Mouse (Mus musculus) spleen, postnatal 4 days (tissue): ENCODE data around the gene Mettl7a3.
"Not testable (repeated sequence)": the region's sequence is repeated elsewhere in the genome, so short reads cannot be mapped to it uniquely, and the experiment has no call there.

Experiments
- DNase-seq, 2 experiments: peaks; one replicate each; pipeline ENCODE4 v3.0.0; 2022; ENCODE audit warnings: low spot score in 2 of 2

The Mettl7a3 gene

DNA sequence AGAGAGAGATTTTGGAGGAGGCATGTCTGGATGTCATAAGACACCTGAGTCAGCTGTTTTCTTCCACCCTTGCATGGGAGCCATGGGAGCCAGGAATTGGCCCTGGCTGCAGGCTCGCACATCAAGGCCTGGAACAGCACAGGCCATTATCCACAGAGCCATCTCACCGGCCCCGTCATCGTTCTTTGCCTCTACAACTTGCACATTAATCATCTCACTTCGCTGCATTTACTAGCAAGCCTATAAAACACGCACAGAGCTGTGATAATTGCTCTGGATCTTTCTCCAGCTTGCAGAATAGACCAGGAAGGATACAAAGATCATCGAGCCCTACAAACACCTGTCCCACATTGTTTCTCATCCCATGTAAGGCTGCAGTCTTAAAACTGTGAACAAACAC lies 4.0 kb upstream of the Mettl7a3 start:
- no peak for DNase-seq

DNA sequence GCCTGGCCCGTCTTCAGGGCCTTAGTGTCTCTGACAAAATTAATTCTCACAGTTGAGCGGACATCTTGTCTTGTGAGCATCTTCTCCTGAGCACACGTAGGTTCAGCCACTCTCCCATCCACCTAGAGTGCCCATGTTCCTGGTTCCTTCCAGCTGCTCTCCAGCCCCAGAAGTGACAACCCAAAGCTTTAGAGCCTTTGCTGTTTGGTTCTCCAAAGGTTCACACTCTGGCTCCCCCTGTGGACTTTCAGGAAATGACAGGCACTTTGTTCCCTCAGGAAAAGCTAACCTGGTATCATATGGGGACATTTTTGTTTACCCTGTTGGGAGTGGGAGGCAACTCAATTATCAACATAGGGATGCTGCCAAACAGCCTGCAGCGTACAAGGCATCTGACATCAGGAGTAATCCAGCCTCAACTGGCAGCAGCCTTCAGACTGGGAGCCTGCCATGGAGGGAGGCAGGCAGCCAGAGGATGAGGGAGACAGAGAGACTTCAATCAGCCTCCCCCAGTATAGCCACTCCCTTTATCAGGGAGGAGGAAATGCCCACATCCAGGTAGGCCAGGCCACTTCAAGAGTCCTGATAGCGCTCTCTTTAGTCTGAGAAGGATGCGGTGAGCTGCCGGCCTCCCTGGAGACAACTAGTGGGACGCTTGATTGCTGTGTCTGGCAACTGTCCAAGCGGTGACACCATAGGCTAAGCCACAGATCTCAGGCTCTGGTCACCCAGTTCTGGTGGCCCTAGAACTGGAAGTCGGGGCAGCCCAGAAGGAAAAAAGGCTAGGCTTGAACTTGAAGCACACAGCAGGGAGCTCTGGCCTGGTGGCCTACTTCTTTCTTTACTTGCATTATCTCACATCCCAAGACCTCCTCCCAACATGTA lies 2.4 kb upstream of the Mettl7a3 start:
- DNase-seq, result not testable (repeated sequence)

DNA sequence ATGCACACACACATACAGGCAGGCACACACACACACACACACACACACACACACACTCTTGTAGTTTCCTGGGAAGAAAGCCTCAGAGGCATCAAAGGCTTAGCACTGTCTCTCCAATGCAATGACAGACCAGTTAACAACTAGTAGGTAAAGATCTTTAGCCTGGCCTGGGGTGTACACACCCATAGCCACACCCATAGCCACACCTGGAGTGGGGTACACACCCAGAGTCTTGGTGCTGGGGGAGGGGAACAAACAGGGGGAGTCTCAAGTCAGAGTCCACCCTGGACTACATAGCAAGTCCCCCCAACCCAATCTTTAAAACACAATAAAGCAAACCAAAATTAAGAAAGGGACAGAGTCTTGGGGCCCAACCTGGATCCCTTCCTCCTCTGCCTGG lies 2.6 kb downstream of the Mettl7a3 start:
- not testable (repeated sequence) for DNase-seq

DNA sequence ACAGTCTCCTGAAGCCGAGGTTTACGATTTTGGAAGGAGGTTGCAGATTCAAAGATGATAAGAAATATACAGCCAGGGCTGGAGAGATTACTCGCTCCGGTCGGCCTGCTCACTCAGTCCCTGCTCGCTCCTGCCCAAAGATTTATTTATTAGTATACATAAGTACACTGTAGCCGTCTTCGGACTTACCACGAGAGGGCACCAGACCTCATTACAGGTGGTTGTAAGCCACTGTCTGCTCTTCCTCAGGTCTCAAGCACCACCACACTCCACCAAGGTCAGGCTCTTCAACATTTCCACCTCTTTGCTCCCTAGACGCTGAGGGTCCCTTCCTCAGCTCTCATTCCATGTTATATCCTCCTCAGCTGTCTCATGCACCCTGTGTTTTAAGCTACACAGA lies 3.1 kb downstream of the Mettl7a3 start:
- DNase-seq, result peak; percentile 66 to 81

DNA sequence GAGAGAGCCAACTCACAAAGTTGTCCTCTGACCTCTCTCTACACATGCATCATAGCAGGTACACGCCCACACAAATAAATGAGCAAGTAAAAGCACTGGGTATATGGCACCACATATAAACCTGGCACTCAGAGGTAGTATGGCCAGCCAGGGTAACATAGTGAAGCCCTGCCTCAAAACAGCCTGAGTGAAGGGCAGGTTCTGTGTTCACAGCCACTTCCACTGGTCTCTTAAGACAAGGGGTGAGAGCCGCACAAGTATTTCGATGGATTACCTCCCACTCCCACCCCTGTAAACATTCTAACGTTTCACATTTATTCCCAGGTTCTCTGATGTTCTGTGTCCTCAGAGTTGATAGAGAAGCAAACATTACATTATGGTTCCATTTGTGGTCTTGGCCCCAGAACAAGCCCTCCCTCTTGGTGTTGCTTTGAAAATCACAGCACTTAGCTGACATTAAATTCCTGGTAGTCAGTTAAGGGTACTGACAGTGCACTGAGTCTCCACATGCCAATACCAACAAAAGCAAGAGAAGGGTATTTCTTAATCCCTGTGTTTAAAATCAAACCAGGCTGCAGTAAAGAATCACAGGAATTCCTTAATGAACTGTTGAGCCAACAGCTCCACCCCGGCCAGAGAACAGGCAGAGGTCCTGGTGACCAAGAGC lies 6.7 kb downstream of the Mettl7a3 start:
- DNase-seq, result not testable (repeated sequence)

DNA sequence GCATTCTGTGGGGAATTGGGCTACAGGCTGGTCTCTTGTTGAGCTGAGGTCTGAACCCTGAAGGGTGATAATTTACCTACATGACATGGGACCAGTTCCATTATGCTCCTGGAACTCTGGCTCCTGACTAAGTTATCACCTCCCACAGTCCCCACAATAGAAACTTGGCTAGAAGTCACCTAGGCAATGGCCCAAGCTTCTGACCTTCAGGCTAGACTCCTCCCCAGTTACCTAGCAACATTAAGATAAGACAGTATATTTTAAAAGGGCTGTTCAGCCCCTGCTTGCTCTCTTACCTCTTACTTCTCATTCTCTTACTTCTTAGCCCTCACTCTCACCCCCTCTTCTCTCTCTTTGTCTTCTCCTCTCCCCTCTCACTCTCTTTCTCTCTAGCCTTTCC lies 10.8 kb downstream of the Mettl7a3 start:
- DNase-seq, result no peak

DNA sequence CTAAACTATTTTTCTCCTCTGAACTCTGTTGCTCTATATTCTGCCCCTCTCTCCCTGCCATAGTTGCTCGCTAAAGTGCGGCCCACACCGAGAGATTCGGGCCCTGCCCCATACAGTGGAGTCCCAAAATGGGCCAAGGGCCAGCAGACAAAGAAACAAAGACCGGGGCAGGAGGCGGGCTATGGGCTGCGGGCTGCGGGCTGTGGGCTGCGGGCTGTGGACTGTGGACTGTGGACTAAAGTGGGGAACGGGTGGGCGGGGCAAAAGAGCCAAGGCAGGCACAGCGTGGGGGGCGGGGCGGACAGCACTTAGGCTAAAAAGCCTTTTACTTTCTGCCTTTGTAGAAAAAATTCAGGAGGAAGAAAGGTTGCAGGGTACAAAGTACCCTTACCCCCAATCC lies 12.0 kb downstream of the Mettl7a3 start:
- no peak for DNase-seq

DNA sequence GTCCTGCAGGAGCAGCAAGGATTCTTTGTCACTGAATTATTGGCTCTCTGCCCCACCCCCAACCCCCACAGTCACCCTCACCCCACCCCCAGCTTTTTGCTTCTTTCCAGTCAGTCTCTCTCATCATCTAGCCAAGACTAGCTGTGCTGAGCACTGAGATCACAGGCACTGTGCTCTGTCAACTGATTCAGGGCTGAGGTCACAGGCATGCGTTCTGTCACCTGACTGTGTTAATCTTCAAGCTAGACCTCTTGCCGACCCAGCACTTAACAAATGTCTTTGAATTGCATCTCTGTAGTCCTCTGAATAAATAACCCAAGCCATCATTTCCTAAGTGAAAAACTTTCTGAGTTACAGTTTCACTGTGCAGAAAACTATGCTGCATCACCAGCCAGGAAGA lies 14.8 kb downstream of the Mettl7a3 start:
- no peak for DNase-seq

DNA sequence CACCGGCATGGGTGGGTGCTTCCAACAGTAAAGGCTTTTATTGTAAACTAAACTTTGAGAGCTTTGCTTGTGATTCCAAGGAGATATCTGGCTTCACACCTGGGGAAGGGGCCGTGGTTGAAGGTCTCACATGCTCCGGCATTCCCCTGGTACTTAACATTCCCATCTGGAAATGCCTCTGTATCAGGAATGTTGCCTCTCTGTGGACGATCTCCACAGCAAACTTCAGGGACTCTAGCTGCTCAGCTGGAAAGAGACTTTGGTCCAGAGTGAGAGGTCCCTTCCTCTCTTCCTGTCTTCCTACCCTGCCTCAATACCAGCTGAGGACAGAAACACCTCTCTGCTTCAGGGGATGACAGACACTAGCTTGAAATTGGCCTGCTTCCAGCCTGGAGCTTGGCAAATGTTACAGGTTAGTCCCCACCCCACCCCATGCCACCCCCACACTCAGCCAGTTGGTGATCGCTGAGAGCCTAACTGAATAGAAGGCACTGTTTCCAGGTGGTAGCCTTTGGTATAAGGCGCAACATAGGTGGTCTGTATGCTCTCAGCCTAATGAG lies 16.9 kb downstream of the Mettl7a3 start:
- no peak for DNase-seq

DNA sequence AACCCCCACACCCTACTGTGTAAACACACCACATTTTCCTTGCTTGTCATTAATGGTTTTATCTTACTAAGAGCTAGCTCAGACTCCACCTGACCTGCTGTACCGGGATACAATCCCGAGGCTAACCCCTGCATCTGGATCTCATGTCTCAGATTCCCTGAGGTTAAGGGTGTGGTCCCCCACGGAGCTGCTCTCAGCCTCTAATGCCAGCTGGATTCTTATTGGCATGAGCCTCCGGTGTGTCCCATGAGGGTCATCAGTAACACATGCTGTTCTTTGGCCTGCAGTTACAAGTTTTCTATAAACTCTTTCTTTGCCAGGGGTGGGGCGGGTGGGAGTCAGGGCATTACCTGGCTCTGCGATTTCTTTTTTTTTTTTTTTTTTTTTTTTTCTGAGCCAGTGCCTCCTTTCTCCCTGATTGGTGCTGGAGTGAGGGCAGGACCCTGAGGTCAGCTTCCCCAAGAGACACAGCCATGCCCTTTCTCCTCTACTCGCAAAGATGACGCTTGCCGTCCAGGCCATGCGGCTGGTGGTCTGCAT lies 18.1 kb downstream of the Mettl7a3 start, which contains the start of the genes Methig1 and Mettl7a2:
TSS of gene Methig1 (plus strand) at position 439 of the 540 bp plus-strand sequence.
TSS of gene Mettl7a2 (plus strand) at position 490 of the 540 bp plus-strand sequence.
- DNase-seq, result no peak

DNA sequence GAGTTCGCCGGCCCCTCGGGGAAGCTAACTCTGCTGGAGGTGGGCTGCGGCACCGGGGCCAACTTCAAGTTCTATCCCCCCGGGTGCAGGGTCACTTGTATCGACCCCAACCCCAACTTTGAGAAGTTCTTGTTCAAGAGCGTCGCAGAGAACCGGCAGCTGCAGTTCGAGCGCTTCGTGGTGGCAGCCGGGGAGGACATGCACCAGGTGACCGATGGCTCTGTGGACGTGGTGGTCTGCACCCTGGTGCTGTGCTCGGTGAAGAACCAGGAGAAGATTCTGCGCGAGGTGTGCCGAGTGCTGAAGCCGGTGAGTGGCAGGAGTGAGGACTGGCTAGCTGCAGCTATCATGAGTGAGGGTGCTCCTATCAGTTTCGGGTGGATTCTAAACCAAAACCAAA lies 18.7 kb downstream of the Mettl7a3 start:
- not testable (repeated sequence) for DNase-seq

DNA sequence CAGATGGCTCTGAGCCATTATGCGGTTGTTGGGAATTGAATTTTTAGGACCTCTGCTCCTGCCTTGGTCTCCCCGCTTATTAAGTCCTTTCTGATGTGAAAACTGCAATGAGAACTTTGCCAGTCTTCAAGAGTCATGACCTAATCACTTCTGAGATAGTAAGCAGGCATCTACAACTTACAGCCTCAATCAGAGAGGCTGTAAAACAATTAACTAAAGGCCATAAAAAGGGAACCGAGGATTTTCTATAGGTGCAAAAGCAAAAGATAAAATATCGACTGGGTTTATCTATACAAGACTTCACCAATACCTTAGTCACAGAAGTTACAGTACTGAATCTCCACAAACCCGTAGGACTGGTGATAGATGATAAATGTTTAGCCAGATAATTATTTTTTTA lies 21.1 kb downstream of the Mettl7a3 start:
- DNase-seq, result no peak

DNA sequence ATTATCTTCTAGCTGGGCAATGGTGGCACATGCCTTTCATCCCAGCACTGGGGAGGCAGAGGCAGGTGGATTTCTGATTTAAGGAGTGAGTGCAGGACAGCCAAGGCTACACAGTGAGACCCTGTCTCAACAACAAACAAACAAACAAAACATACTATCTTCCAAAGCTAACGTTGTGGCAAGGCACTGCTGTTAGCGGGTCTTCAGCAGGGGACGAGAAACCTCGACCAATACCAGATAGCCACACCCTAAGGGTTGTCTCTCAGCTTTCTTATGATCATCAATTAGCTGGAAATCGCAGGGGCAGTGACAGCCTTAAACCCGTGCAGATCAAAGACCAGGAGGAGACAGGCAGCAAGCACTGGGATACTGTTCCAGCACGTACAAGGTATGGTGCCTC lies 29.5 kb downstream of the Mettl7a3 start, which contains the start of gene Higd1c:
TSS of gene Higd1c (plus strand) at position 301 of the 400 bp plus-strand sequence.
- no peak for DNase-seq

DNA sequence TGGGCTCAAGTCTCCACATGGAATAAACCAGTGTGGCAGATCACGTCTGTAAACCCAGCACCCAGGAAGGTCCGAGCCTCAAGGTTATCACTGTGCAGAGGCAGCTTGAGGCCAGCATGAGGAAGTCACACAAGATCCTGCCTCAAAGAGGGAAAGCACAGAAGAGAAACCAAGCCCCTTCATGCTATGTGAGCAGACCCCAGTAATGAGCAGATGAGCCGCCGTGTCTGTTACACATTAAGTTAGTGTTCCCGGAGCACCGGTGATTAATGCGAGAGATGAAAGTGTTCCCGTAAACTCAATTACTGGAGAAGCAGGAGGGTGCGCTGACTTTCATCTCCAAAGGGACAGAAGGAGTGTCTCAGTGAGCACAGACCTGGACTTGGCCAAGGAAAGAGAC lies 31.2 kb downstream of the Mettl7a3 start:
- not testable (repeated sequence) for DNase-seq

DNA sequence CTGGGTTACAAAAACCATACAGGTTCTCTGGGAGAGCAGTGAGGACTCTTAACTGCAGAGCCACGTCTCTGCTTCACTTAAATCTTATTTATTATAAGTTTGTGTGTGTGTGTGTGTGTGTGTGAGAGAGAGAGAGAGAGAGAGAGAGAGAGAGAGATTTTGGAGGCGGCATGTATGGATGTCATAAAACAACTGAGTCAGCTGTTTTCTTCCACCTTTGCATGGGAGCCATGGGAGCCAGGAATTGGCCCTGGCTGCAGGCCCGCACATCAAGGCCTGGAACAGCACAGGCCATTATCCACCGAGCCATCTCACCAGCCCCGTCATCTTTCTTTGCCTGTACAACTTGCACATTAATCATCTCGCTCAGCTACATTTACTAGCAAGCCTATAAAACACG lies 32.4 kb downstream of the Mettl7a3 start:
- DNase-seq, result no peak

DNA sequence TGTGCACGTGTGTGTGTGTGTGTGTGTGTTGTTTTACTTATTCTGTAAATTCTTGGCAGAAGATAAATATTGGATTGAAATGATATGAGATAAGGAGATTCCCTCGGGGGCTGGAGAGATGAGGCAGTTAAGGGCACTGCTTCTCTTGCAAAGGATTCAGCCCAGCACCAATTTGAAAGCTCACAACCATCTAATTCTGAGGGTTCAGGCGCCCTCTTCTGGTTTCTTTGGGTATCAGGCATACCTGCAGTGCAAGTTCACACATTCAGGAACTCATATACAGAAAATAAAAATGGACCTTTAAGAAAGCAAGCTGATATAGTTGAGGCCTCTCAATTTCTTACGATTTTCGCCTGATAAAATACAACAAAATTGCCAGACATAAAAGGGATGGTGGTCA lies 40.3 kb downstream of the Mettl7a3 start:
- peak; percentile 60 to 73 for DNase-seq

DNA sequence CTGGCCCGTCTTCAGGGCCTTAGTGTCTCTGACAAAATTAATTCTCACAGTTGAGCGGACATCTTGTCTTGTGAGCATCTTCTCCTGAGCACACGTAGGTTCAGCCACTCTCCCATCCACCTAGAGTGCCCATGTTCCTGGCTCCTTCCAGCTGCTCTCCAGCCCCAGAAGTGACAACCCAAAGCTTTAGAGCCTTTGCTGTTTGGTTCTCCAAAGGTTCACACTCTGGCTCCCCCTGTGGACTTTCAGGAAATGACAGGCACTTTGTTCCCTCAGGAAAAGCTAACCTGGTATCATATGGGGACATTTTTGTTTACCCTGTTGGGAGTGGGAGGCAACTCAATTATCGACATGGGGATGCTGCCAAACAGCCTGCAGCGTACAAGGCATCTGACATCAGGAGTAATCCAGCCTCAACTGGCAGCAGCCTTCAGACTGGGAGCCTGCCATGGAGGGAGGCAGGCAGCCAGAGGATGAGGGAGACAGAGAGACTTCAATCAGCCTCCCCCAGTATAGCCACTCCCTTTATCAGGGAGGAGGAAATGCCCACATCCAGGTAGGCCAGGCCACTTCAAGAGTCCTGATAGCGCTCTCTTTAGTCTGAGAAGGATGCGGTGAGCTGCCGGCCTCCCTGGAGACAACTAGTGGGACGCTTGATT lies 43.2 kb downstream of the Mettl7a3 start:
- peak in 1 of 2 experiments; percentile 49 for DNase-seq

DNA sequence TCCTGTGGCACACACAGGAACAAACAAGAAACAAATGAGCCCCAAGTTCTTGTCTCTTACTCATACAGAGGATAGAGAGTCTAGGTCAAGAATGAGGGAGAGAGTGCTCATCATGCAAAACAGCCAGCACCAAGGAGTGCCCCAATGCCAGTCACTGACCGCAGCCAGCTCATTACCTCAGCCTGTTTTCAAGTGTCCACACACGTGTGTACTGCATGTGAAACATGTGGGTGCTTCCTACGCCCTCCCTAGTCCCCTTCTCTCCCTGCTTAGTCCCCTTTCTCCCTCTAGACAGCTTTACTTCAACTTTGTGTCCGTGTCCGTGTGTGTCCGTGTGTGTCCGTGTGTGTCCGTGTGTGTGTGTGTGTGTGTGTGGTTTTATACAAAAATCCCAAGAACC lies 44.9 kb downstream of the Mettl7a3 start:
- DNase-seq, result no peak

DNA sequence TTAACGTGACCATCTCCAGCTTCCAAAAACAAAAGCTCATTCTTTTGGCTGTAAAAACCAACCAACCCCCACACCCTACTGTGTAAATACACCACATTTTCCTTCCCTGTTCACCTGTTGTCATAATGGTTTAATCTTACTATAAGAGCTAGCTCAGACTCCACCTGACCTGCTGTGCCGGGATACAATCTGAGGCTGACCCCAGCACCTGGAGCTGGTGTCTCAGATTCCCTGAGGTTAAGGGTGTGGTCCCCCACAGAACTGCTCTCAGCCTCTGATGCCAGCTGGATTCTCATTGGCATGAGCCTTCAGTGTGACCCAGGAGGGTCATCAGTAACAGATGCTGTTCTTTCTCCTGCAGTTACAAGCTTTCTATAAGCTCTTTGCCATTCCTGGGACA lies 45.4 kb downstream of the Mettl7a3 start:
- peak in 1 of 2 experiments; percentile 52 for DNase-seq

DNA sequence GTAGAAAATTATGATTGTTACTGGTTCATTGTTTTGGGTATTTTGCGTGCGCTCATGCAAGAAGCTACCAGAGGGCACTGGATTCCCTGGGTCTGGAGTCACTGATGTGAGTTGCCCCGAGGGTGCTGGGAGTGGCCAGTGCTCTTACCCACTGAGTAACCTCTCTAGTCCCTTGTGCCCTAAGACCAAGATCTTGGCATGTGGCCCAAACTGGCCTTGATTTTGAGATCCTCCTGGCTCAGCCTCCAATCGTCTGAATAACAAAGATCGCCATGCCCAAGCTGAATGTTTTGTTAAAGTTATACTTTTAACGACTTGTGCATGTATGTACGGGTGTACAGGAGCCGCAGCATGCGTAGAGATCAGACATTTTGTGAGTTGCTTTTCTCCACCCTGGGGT lies 51.0 kb downstream of the Mettl7a3 start:
- no peak for DNase-seq

DNA sequence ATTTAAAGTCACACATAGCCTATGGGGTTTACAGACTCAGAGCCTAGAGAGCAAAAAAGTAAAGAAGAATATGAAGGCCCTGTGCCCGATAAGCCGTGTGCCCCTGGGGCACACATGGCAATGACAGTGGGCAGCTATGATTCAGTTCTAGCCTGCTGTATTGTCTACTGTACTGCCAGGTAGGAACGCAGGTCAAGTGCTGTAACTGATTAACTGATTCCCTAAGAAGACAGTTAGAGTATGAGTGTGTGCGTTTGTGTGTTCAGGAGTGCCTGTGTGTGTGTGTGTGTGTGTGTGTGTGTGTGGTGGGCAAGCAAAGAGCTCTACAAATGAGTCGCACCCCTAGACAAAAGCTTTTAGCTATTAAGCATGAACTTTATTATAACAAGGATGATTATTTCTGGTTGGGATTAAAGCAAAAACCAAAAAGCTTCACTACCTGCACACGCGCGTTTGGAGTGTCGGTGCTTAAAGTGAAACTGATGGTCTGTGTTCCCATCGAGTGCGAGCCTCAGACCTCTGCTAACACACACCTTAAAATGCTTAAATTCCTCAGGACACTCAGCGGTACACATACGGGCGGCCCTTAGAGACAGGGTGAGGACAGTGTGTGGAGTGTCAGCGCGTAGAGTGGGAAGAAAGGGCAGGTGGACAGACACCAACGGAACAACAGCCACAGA lies 53.0 kb downstream of the Mettl7a3 start:
- DNase-seq, result no peak
